Mouse (Mus musculus): ENCODE data around the gene Rnf145.

- TF ChIP-seq CTCF (IDR thresholded peaks at IDR 0.05; ENCODE audit: low read depth) (no peak), EP300 (IDR thresholded peaks at IDR 0.05; ENCODE audit: low read depth) (no peak)
These were observed 93.4 kb downstream of the Rnf145 start for GRCm38 (mm10) chr11:44612156-44612555.

Data from liver, embryonic 14.5 days (tissue).